Mouse (Mus musculus) layer of hippocampus, postnatal 14 days (tissue): ENCODE measurements around the gene Hps5. TPM values are rescaled to one million over a fixed set of nuclear protein-coding genes. Genes with fewer than 3 reads are reported as not detected.
"Not testable (repeated sequence)": the region's sequence is repeated elsewhere in the genome, so short reads cannot be mapped to it uniquely, and the experiment has no call there.

ENCODE experiments used
- DNase-seq, 2 experiments: peaks; one replicate each; pipeline ENCODE4 v3.0.0; 2021 to 2022; ENCODE audit warnings: low spot score in 2 of 2, mixed read lengths in 1 of 2
- long read RNA-seq, 2 experiments: library from polyadenylated mRNA; stranded (forward); transcript quantifications; one replicate each; pipeline ENCODE4 v2.0.0; 2021
- total RNA-seq, 2 experiments: library from RNA; stranded (reverse); gene quantifications; 2 replicates each; pipeline ENCODE4 v1.2.3; 2021

Gene Hps5
- 10 to 100 TPM; 16.0 to 18.7 TPM for total RNA-seq
- long read RNA-seq, experiment 1, full-length matches to known transcripts: 2 of 8 reads
- long read RNA-seq, experiment 1, partial matches to known transcripts: 0 of 8 reads
- long read RNA-seq, experiment 1, other reads (novel, unspliced or antisense): 6 of 8 reads
- long read RNA-seq, experiment 2, full-length matches to known transcripts: 1 of 9 reads
- long read RNA-seq, experiment 2, partial matches to known transcripts: 0 of 9 reads
- long read RNA-seq, experiment 2, other reads (novel, unspliced or antisense): 8 of 9 reads

GRCm38 (mm10) chr7:46795287-46796205 is at the start of gene Hps5, which contains the start of gene Gtf2h1:
TSS of gene Hps5 (minus strand) at chr7:46796064.
TSS of gene Gtf2h1 (plus strand) at chr7:46796103.
- peak; percentile 95 to 98 for DNase-seq

GRCm38 (mm10) chr7:46845211-46845977 is 49.5 kb upstream of the Hps5 start:
- peak; percentile 89 to 93 for DNase-seq

GRCm38 (mm10) chr7:46843576-46843975 is 47.7 kb upstream of the Hps5 start:
- DNase-seq: no peak

- DNase-seq: no peak
These were observed 46.4 kb upstream of the Hps5 start for GRCm38 (mm10) chr7:46842278-46842677.

- no peak for DNase-seq
These were observed 45.1 kb upstream of the Hps5 start, which contains the start of gene Ldha for GRCm38 (mm10) chr7:46840787-46841525. TSS of gene Ldha (plus strand) at chr7:46841475.

DNA sequence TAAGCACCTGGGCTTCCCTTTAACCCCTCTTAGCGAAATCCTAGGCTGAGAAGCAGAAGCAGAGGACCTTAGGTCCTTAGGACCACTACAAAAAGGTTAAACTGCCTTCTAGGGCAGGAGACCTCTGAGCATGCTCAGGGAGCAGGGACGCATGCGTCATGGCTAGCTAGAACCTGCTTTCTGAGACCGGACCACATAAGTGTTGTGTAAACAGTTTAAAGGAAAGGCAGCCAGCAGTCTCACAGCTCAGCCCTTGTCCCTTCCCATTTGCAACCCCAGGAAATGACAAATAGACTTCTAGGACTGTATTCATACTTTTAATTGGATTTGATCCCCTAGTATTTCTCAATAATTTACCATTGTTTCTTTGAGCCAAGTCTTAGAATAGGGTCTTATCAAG is 44.5 kb upstream of the Hps5 start:
- DNase-seq: no peak

GRCm38 (mm10) chr7:46839861-46840260 is 44.0 kb upstream of the Hps5 start:
- no peak for DNase-seq

DNA sequence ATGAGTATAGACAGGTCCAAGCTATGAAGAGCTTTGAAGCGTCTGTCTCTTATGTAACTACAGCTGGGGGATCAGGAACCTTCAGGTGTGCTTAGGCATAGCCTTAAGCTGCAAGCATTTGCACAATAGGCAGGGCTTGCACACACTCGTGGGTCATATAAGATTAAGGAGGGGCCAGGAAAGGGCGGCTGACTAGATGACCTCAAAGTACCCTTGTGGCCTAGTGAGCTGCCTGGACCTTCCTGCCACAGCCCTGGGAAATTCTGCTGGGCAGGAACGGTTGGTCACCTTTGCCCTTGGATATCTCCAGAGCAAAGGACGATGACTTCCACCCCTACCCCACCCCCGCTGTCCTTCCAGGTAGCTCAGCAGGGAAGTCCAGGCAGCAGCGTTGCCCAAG is 43.6 kb upstream of the Hps5 start:
- no peak for DNase-seq

GRCm38 (mm10) chr7:46838891-46839302 is 43.0 kb upstream of the Hps5 start:
- peak; percentile 69 to 84 for DNase-seq

GRCm38 (mm10) chr7:46838104-46838671 is 42.3 kb upstream of the Hps5 start:
- peak in 1 of 2 experiments; percentile 34 for DNase-seq

- DNase-seq: no peak
These were observed 41.2 kb upstream of the Hps5 start for GRCm38 (mm10) chr7:46837073-46837472.

GRCm38 (mm10) chr7:46836357-46836756 is 40.5 kb upstream of the Hps5 start:
- DNase-seq: no peak

GRCm38 (mm10) chr7:46834994-46835610 is 39.2 kb upstream of the Hps5 start:
- DNase-seq: no peak

- no peak for DNase-seq
These were observed 37.9 kb upstream of the Hps5 start for GRCm38 (mm10) chr7:46833670-46834255.

DNA sequence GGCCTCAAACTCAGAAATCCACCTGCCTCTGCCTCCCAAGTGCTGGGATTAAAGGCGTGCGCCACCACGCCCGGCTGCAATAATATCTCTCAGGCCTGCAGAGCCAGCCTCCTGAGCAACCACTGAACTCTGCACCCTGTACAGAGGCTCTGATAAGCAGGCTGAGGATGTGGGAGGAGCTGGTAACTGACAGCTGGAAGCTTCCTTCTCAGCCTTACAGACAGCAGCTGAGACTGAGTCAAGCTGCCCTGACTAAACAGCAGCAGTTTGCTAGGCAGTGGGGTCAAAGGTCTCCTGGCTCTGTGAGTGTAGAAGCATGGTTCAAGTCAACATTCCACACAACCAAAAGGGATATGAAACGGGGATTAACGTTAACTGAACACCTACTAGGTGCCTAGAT is 37.4 kb upstream of the Hps5 start:
- DNase-seq: no peak

- not testable (repeated sequence) for DNase-seq
These were observed 36.4 kb upstream of the Hps5 start for GRCm38 (mm10) chr7:46832112-46832810.

GRCm38 (mm10) chr7:46831693-46832092 is 35.8 kb upstream of the Hps5 start:
- no peak for DNase-seq

GRCm38 (mm10) chr7:46830799-46831590 is 35.1 kb upstream of the Hps5 start:
- no peak for DNase-seq
